Mouse (Mus musculus): ENCODE measurements at regions not wholly inside any gene's neighbourhood (a gene's known extent, or its start where the extent isn't known, plus 50 kb on each side); places are given as distances from the start of the nearest gene placed in this dataset.

DNA sequence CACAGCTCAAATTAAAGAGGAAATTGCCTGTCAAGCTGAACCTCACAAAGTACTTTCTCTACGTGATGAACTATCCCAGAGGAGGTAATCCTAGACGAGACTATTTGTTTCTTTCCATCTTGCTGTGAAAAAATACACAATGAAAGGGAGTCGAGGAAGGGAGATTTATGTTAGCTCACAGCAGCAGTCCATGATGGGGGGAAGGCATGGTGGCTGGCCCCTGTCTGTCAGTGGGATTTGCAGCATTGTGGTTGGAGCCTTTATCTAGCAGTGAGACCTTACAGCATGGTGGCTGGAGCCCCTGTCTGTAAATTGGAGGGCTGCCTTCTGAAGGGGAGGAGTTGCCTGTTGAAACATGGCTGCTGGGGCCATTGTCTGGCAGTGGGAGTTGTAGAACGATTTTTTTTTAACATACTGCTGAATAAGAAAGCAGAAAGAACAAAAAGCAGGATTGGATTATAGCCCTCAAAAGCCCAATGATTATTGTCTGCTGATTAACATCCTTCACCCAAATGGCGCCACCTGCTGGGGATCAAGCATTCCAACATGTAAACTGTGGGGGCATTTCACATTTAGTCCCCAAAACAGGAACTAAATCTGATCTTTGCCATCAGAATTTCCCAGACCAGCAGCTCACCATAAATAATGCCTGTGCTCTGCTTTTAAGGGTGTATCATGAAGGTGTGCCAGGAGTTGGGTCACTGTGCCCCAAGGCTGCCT lies 54.0 kb upstream of the Ripor2 start:
- no peak overlapping the region for H3K27ac ChIP-seq (ENCODE audit: insufficient read depth, low read depth, low read length)
- TF ChIP-seq POLR2A (IDR thresholded peaks at IDR 0.05; ENCODE audit: low read depth, low read length) (no peak), CTCF (conservative IDR thresholded peaks at IDR 0.05; ENCODE audit: insufficient read depth, insufficient read length, low read depth, low read length) (peak; percentile 20; the same call in 1 of the 2 replicates)
- DNase-seq: no peak
- no peaks in the 10 kb centered on the region for H3K36me3 ChIP-seq (ENCODE audit: control insufficient read depth, insufficient read depth, low read length)
- 38% methylated on average over 5 of the region's 5 CpGs for WGBS
- no peak overlapping the region for H3K4me3 ChIP-seq (ENCODE audit: insufficient read depth, low read depth, low read length)
- H3K4me1 ChIP-seq (ENCODE audit: control insufficient read depth, insufficient read depth, low read length): no peaks in the 10 kb centered on the region
- H3K27me3 ChIP-seq (replicated peaks; ENCODE audit: control insufficient read depth, insufficient read depth, low read length): no peaks in the 10 kb centered on the region
